In the genomic region with DNA sequence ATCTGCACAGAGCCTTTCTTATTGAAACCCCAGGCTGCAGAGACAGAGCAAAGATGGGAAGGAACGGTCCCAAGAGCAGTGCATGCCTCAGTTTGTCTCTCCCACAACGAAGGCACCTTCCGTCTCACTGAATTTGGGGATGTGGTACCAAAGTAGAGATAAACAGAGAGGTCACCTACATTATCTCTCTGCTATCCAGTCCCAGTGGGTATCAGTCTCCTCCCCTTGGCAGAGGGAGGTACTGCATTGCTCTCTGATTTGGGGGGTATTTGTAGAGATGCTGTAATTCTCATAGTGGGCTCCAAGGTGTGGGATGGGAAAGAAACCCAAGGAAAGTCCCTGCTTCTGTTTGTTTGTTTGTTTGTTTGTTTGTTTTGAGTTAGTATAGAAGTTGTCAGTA, we compare ENCODE assay signal across 18 mouse cellular contexts. TPM values are rescaled to one million over a fixed set of nuclear protein-coding genes. Genes with fewer than 3 reads are reported as not detected.
DNase-seq lines count a peak whose midpoint lies in the region; ATAC-seq and TF ChIP-seq lines count a peak whose summit lies in the region.
"Had no signal": no experiment of that assay in that cellular context is flagged by ENCODE, and none has a peak within 500 bp of the region (broad histone marks: within the 10 kb centered on the region; RNA-seq: fewer than 3 reads in every experiment).

No protein-coding gene starts in this region.

- TF ChIP-seq CTCF in hindbrain, postnatal 0 days (IDR thresholded peaks at IDR 0.05; ENCODE audit: low read depth): peak; percentile 37; the same call in 1 of the 2 replicates
- peak; percentile 30 for TF ChIP-seq CTCF in lung, embryonic 14.5 days (IDR thresholded peaks at IDR 0.05; ENCODE audit: low read depth)
- TF ChIP-seq CTCF in E14TG2a.4 (conservative IDR thresholded peaks at IDR 0.05; ENCODE audit: low read length): peak; percentile 30; the same call in 1 of the 2 replicates
- 0 out of 2 replicates have a peak, but pooled peaks have one; percentile 13 for TF ChIP-seq CTCF in embryonic fibroblast, embryonic 13.5 days (IDR thresholded peaks at IDR 0.05; ENCODE audit: borderline replicate concordance, insufficient read depth, low read length)

- WGBS in hindbrain, postnatal 0 days: 72% methylated on average over 3 of the region's 3 CpGs
- WGBS in hindbrain, embryonic 16.5 days: 71% methylated on average over 3 of the region's 3 CpGs
- 54% methylated on average over 3 of the region's 3 CpGs for WGBS in lung, embryonic 14.5 days

- no peak for TF ChIP-seq POLR2A in embryonic fibroblast, embryonic 13.5 days (IDR thresholded peaks at IDR 0.05; ENCODE audit: low read depth, low read length)

- DNase-seq in hindbrain, postnatal 0 days (ENCODE audit: low spot score): no peak
- DNase-seq in lung, embryonic 14.5 days: no peak
- DNase-seq in lung, postnatal 10 days: no peak
- no peak for DNase-seq in adrenal gland, postnatal 4 days (ENCODE audit: low spot score in 2 of 2)
- DNase-seq: heart, postnatal 4 days; kidney, postnatal 14 days; right cerebral cortex, postnatal 25 days had no signal

- no peak overlapping the region for H3K9ac ChIP-seq in hindbrain, postnatal 0 days (replicated peaks; ENCODE audit: low read length)
- no peak overlapping the region for H3K9ac ChIP-seq in hindbrain, embryonic 16.5 days (ENCODE audit: low read depth, low read length)
- H3K9ac ChIP-seq in lung, embryonic 14.5 days: no peak overlapping the region
- H3K9ac ChIP-seq: embryonic facial prominence, embryonic 13.5 days; liver, embryonic 15.5 days; midbrain, embryonic 13.5 days had no signal

- no peaks in the 10 kb centered on the region for H3K27me3 ChIP-seq in hindbrain, postnatal 0 days (ENCODE audit: insufficient read depth, low read length)
- H3K27me3 ChIP-seq in hindbrain, embryonic 16.5 days (replicated peaks; ENCODE audit: control insufficient read depth, insufficient read depth, low read length): no peaks in the 10 kb centered on the region
- no peaks in the 10 kb centered on the region for H3K27me3 ChIP-seq in lung, embryonic 14.5 days (ENCODE audit: insufficient read depth, low read length)
- H3K27me3 ChIP-seq in E14TG2a.4 (ENCODE audit: insufficient read depth, low read length): peaks cover 4% of the 10 kb centered on the region; the same call in 1 of the 2 replicates
- H3K27me3 ChIP-seq: embryonic facial prominence, embryonic 13.5 days; liver, embryonic 15.5 days; midbrain, embryonic 13.5 days had no signal

- H3K4me2 ChIP-seq in hindbrain, postnatal 0 days (ENCODE audit: low read depth, low read length): no peak overlapping the region
- H3K4me2 ChIP-seq in hindbrain, embryonic 16.5 days (ENCODE audit: low read length): no peak overlapping the region
- no peak overlapping the region for H3K4me2 ChIP-seq in lung, embryonic 14.5 days
- H3K4me2 ChIP-seq: embryonic facial prominence, embryonic 13.5 days; liver, embryonic 15.5 days; midbrain, embryonic 13.5 days had no signal

- H3K4me3 ChIP-seq in hindbrain, postnatal 0 days (ENCODE audit: low read length): no peak overlapping the region
- no peak overlapping the region for H3K4me3 ChIP-seq in hindbrain, embryonic 16.5 days (ENCODE audit: low read length)
- H3K4me3 ChIP-seq in lung, embryonic 14.5 days (ENCODE audit: low read depth, low read length): no peak overlapping the region
- no peak overlapping the region for H3K4me3 ChIP-seq in E14TG2a.4 (replicated peaks; ENCODE audit: low read length)
- H3K4me3 ChIP-seq in embryonic fibroblast, embryonic 13.5 days (ENCODE audit: insufficient read depth, low read length): no peak overlapping the region
- H3K4me3 ChIP-seq: embryonic facial prominence, embryonic 13.5 days; forebrain, embryonic 10.5 days; heart, embryonic 10.5 days; liver, embryonic 15.5 days; midbrain, embryonic 13.5 days had no signal

- ATAC-seq in hindbrain, postnatal 0 days: no peak
- no peak for ATAC-seq in hindbrain, embryonic 16.5 days
- no peak for ATAC-seq in lung, embryonic 14.5 days (ENCODE audit: insufficient read depth)
- ATAC-seq in inflammation-experienced regulatory T-cells, adult 6 months: no peak
- ATAC-seq: CD4-positive, CD25-positive, alpha-beta regulatory T cell, adult 4 months; midbrain, embryonic 13.5 days had no signal

- no peaks in the 10 kb centered on the region for H3K36me3 ChIP-seq in hindbrain, postnatal 0 days (ENCODE audit: insufficient read depth, low read length)
- H3K36me3 ChIP-seq in hindbrain, embryonic 16.5 days (ENCODE audit: control insufficient read depth, insufficient read depth, low read length): no peaks in the 10 kb centered on the region
- H3K36me3 ChIP-seq in lung, embryonic 14.5 days (ENCODE audit: insufficient read depth): no peaks in the 10 kb centered on the region
- no peaks in the 10 kb centered on the region for H3K36me3 ChIP-seq in E14TG2a.4 (ENCODE audit: insufficient read depth, low read length)
- H3K36me3 ChIP-seq: embryonic facial prominence, embryonic 13.5 days; forebrain, embryonic 10.5 days; heart, embryonic 10.5 days; liver, embryonic 15.5 days; midbrain, embryonic 13.5 days had no signal

- H3K27ac ChIP-seq in hindbrain, postnatal 0 days: no peak overlapping the region
- H3K27ac ChIP-seq in hindbrain, embryonic 16.5 days (ENCODE audit: low read depth, low read length): no peak overlapping the region
- no peak overlapping the region for H3K27ac ChIP-seq in lung, embryonic 14.5 days (ENCODE audit: low read depth)
- H3K27ac ChIP-seq in embryonic fibroblast, embryonic 13.5 days (ENCODE audit: insufficient read depth, low read length): no peak overlapping the region
- H3K27ac ChIP-seq: embryonic facial prominence, embryonic 13.5 days; forebrain, embryonic 10.5 days; heart, embryonic 10.5 days; liver, embryonic 15.5 days; macrophage; midbrain, embryonic 13.5 days had no signal

- no peaks in the 10 kb centered on the region for H3K9me3 ChIP-seq in hindbrain, postnatal 0 days (ENCODE audit: low read length)
- no peaks in the 10 kb centered on the region for H3K9me3 ChIP-seq in hindbrain, embryonic 16.5 days (ENCODE audit: control insufficient read depth, low read length)
- H3K9me3 ChIP-seq in lung, embryonic 14.5 days (ENCODE audit: low read depth, low read length): no peaks in the 10 kb centered on the region
- H3K9me3 ChIP-seq in E14TG2a.4 (ENCODE audit: low read length): no peaks in the 10 kb centered on the region
- H3K9me3 ChIP-seq: embryonic facial prominence, embryonic 13.5 days; forebrain, embryonic 10.5 days; heart, embryonic 10.5 days; liver, embryonic 15.5 days; midbrain, embryonic 13.5 days had no signal

- no peaks in the 10 kb centered on the region for H3K4me1 ChIP-seq in hindbrain, postnatal 0 days (ENCODE audit: insufficient read depth, low read length)
- H3K4me1 ChIP-seq in hindbrain, embryonic 16.5 days (ENCODE audit: control insufficient read depth, insufficient read depth, low read depth, low read length): no peaks in the 10 kb centered on the region
- H3K4me1 ChIP-seq in lung, embryonic 14.5 days (ENCODE audit: insufficient read depth): no peaks in the 10 kb centered on the region
- H3K4me1 ChIP-seq in E14TG2a.4 (replicated peaks; ENCODE audit: low read depth, low read length): no peaks in the 10 kb centered on the region
- no peaks in the 10 kb centered on the region for H3K4me1 ChIP-seq in embryonic fibroblast, embryonic 13.5 days (ENCODE audit: control insufficient read depth, insufficient read depth, low read length)
- H3K4me1 ChIP-seq: embryonic facial prominence, embryonic 13.5 days; forebrain, embryonic 10.5 days; heart, embryonic 10.5 days; liver, embryonic 15.5 days; midbrain, embryonic 13.5 days had no signal

RNA-seq across cellular contexts. Expression of a gene that starts 28.2 kb away (rescaled TPM):
- 23.9 and 28.0 TPM in 2 replicates for total RNA-seq in hindbrain, postnatal 0 days (2014; rRNA removed)
- 12.4 and 17.6 TPM in 2 replicates for polyA plus RNA-seq in hindbrain, postnatal 0 days (2015; fragmentation: Nextera tagmentation; extraction: Ambion mirVana)
- polyA plus RNA-seq in hindbrain, embryonic 16.5 days (2015; fragmentation: Nextera tagmentation; extraction: Ambion mirVana): 10.3 and 14.0 TPM in 2 replicates
- 1.7 and 1.8 TPM in 2 replicates for polyA plus RNA-seq in lung, embryonic 14.5 days (2014; fragmentation: Nextera tagmentation; extraction: Ambion mirVana)
- polyA plus RNA-seq in embryonic fibroblast, embryonic 13.5 days (2011; ENCODE audit: insufficient read length, low read depth, missing spikeins): 0.23 TPM in 1 of 2 replicates, not detected in the other
- polyA plus RNA-seq in inflammation-experienced regulatory T-cells, adult 6 months (2017; shearing (Covaris generic)): not detected
- total RNA-seq in adrenal gland, postnatal 4 days (2021): 10 to 100 TPM; 20.2 to 22.8 TPM

RNA-seq across cellular contexts. Expression of a gene that starts 51.7 kb away (rescaled TPM):
- 2.2 and 6.4 TPM in 2 replicates for total RNA-seq in hindbrain, postnatal 0 days (2014; rRNA removed)
- polyA plus RNA-seq in hindbrain, postnatal 0 days (2015; fragmentation: Nextera tagmentation; extraction: Ambion mirVana): 57.8 and 58.1 TPM in 2 replicates
- 37.8 and 50.0 TPM in 2 replicates for polyA plus RNA-seq in hindbrain, embryonic 16.5 days (2015; fragmentation: Nextera tagmentation; extraction: Ambion mirVana)
- 58.2 and 65.8 TPM in 2 replicates for polyA plus RNA-seq in lung, embryonic 14.5 days (2014; fragmentation: Nextera tagmentation; extraction: Ambion mirVana)
- polyA plus RNA-seq in embryonic fibroblast, embryonic 13.5 days (2011; ENCODE audit: insufficient read length, low read depth, missing spikeins): 19.4 and 23.8 TPM in 2 replicates
- polyA plus RNA-seq in inflammation-experienced regulatory T-cells, adult 6 months (2017; shearing (Covaris generic)): 10 to 100 TPM; 59.6 to 90.3 (median 71.1) TPM
- total RNA-seq in adrenal gland, postnatal 4 days (2021): 10 to 100 TPM; 23.9 to 29.7 TPM
